8 mouse cellular contexts compared by ENCODE assay signal in genomic region chr17:46203078-46203477, GRCm38 (mm10). TPM values are rescaled to one million over a fixed set of nuclear protein-coding genes. Genes with fewer than 3 reads are reported as not detected.
DNase-seq lines count a peak whose midpoint lies in the region; ATAC-seq and TF ChIP-seq lines count a peak whose summit lies in the region.

No protein-coding gene starts in this region.

- DNase-seq in layer of hippocampus, adult 18-20 months (ENCODE audit: low spot score in 2 of 2): peak; percentile 32 to 35
- no peak for DNase-seq in layer of hippocampus, postnatal 36 days
- peak; percentile 59 for DNase-seq in NIH3T3 (ENCODE audit: low read depth)
- DNase-seq in forebrain, embryonic 14.5 days (ENCODE audit: low spot score): no peak
- peak; percentile 36 for DNase-seq in lung, postnatal 0 days (ENCODE audit: low spot score)
- peak; percentile 58 for DNase-seq in stomach, postnatal 0 days (ENCODE audit: low spot score)
- DNase-seq in cerebellum, adult 11-12 months: no peak

- H3K27ac ChIP-seq in forebrain, embryonic 14.5 days (ENCODE audit: low read depth, low read length): peak overlapping the region; percentile 70; the same call in 1 of the 2 replicates
- H3K27ac ChIP-seq in intestine, postnatal 0 days (ENCODE audit: low read depth, low read length): peak overlapping the region; percentile 70
- H3K27ac ChIP-seq in lung, postnatal 0 days (ENCODE audit: low read length): peak overlapping the region; percentile 62
- peak overlapping the region; percentile 85 for H3K27ac ChIP-seq in stomach, postnatal 0 days (replicated peaks)

- TF ChIP-seq CTCF in intestine, postnatal 0 days (IDR thresholded peaks at IDR 0.05; ENCODE audit: low read depth): no peak
- no peak for TF ChIP-seq CTCF in lung, postnatal 0 days (IDR thresholded peaks at IDR 0.05)
- no peak for TF ChIP-seq CTCF in stomach, postnatal 0 days (IDR thresholded peaks at IDR 0.05; ENCODE audit: low read depth)

- peak overlapping the region; percentile 88 for H3K9ac ChIP-seq in forebrain, embryonic 14.5 days (ENCODE audit: low read length)
- H3K9ac ChIP-seq in intestine, postnatal 0 days (ENCODE audit: low read depth, low read length): peak overlapping the region; percentile 86
- H3K9ac ChIP-seq in lung, postnatal 0 days (replicated peaks; ENCODE audit: low read depth): peak overlapping the region; percentile 67
- peak overlapping the region; percentile 83 for H3K9ac ChIP-seq in stomach, postnatal 0 days (ENCODE audit: low read length)

- peaks cover 34% of the 10 kb centered on the region for H3K36me3 ChIP-seq in forebrain, embryonic 14.5 days (ENCODE audit: control insufficient read depth, insufficient read depth, low read length)
- H3K36me3 ChIP-seq in intestine, postnatal 0 days (ENCODE audit: control insufficient read depth, insufficient read depth): peaks cover 29% of the 10 kb centered on the region
- H3K36me3 ChIP-seq in lung, postnatal 0 days (ENCODE audit: insufficient read depth, low read length): peaks cover 15% of the 10 kb centered on the region; the same call in 1 of the 2 replicates
- peaks cover 16% of the 10 kb centered on the region for H3K36me3 ChIP-seq in stomach, postnatal 0 days (ENCODE audit: control insufficient read depth, insufficient read depth, low read length)

- H3K27me3 ChIP-seq in forebrain, embryonic 14.5 days (replicated peaks; ENCODE audit: control insufficient read depth, insufficient read depth, low read length): no peaks in the 10 kb centered on the region
- no peaks in the 10 kb centered on the region for H3K27me3 ChIP-seq in intestine, postnatal 0 days (replicated peaks; ENCODE audit: control insufficient read depth, insufficient read depth, low read length)
- no peaks in the 10 kb centered on the region for H3K27me3 ChIP-seq in lung, postnatal 0 days (replicated peaks; ENCODE audit: insufficient read depth, low read length)
- H3K27me3 ChIP-seq in stomach, postnatal 0 days (ENCODE audit: control insufficient read depth, insufficient read depth, low read length): no peaks in the 10 kb centered on the region

- peaks cover 14% of the 10 kb centered on the region for H3K4me1 ChIP-seq in forebrain, embryonic 14.5 days (ENCODE audit: control insufficient read depth, insufficient read depth, low read length)
- no peaks in the 10 kb centered on the region; the same call in 1 of the 2 replicates for H3K4me1 ChIP-seq in intestine, postnatal 0 days (replicated peaks; ENCODE audit: control insufficient read depth, insufficient read depth, low read length)
- peaks cover 5% of the 10 kb centered on the region; the same call in 1 of the 2 replicates for H3K4me1 ChIP-seq in lung, postnatal 0 days (ENCODE audit: insufficient read depth, low read depth, low read length)
- no peaks in the 10 kb centered on the region for H3K4me1 ChIP-seq in stomach, postnatal 0 days (replicated peaks; ENCODE audit: control insufficient read depth, insufficient read depth)

- ATAC-seq in forebrain, embryonic 14.5 days: no peak
- peak; percentile 20; the same call in 1 of the 2 replicates for ATAC-seq in intestine, postnatal 0 days
- peak; percentile 25 for ATAC-seq in lung, postnatal 0 days
- ATAC-seq in stomach, postnatal 0 days (ENCODE audit: low FRiP score, low TSS enrichment): peak; percentile 37

- no peaks in the 10 kb centered on the region for H3K9me3 ChIP-seq in forebrain, embryonic 14.5 days (replicated peaks; ENCODE audit: control insufficient read depth, low read length)
- no peaks in the 10 kb centered on the region for H3K9me3 ChIP-seq in intestine, postnatal 0 days (ENCODE audit: control insufficient read depth)
- no peaks in the 10 kb centered on the region for H3K9me3 ChIP-seq in lung, postnatal 0 days (ENCODE audit: low read length)
- no peaks in the 10 kb centered on the region for H3K9me3 ChIP-seq in stomach, postnatal 0 days (ENCODE audit: control insufficient read depth, low read length)

- peak overlapping the region; percentile 82 for H3K4me3 ChIP-seq in forebrain, embryonic 14.5 days (ENCODE audit: low read depth, low read length)
- H3K4me3 ChIP-seq in intestine, postnatal 0 days (ENCODE audit: low read depth, low read length): peak overlapping the region; percentile 98
- H3K4me3 ChIP-seq in lung, postnatal 0 days (ENCODE audit: low read depth, low read length): peak overlapping the region; percentile 91
- peak overlapping the region; percentile 90 for H3K4me3 ChIP-seq in stomach, postnatal 0 days (ENCODE audit: low read depth, low read length)

- peak overlapping the region; percentile 81 for H3K4me2 ChIP-seq in forebrain, embryonic 14.5 days (ENCODE audit: low read length)
- peak overlapping the region; percentile 90 for H3K4me2 ChIP-seq in intestine, postnatal 0 days (replicated peaks; ENCODE audit: low read depth)
- peak overlapping the region; percentile 84 for H3K4me2 ChIP-seq in lung, postnatal 0 days (replicated peaks; ENCODE audit: low read depth, low read length)
- peak overlapping the region; percentile 86 for H3K4me2 ChIP-seq in stomach, postnatal 0 days (replicated peaks; ENCODE audit: low read depth)

- under 1% methylated on average over 20 of the region's 20 CpGs for WGBS in forebrain, embryonic 14.5 days
- 0% methylated on average over 20 of the region's 20 CpGs for WGBS in intestine, postnatal 0 days
- under 1% methylated on average over 20 of the region's 20 CpGs for WGBS in lung, postnatal 0 days
- under 1% methylated on average over 20 of the region's 20 CpGs for WGBS in stomach, postnatal 0 days

- no peak for TF ChIP-seq EP300 in lung, postnatal 0 days (IDR thresholded peaks at IDR 0.05)
- TF ChIP-seq EP300 in stomach, postnatal 0 days (optimal IDR thresholded peaks at IDR 0.05): no peak

RNA-seq across cellular contexts. Expression of gene Xpo5, which starts 0.5 kb away (rescaled TPM):
- 10 to 100 TPM; 46.6 to 47.2 TPM for total RNA-seq in layer of hippocampus, adult 18-20 months (2021)
- 10 to 100 TPM; 47.9 to 49.7 TPM for total RNA-seq in layer of hippocampus, postnatal 36 days (2021)
- 50.5 and 50.9 TPM in 2 replicates for polyA plus RNA-seq in forebrain, embryonic 14.5 days (2014; fragmentation: Nextera tagmentation; extraction: Ambion mirVana)
- 7.7 and 8.2 TPM in 2 replicates for polyA plus RNA-seq in intestine, postnatal 0 days (2015; fragmentation: Nextera tagmentation; extraction: Ambion mirVana)
- polyA plus RNA-seq in lung, postnatal 0 days (2015; fragmentation: Nextera tagmentation; extraction: Ambion mirVana): 14.8 and 16.2 TPM in 2 replicates
- 11.5 and 12.2 TPM in 2 replicates for polyA plus RNA-seq in stomach, postnatal 0 days (2015; fragmentation: Nextera tagmentation; extraction: Ambion mirVana)

RNA-seq across cellular contexts. Expression of gene Polh, which starts 0.6 kb away (rescaled TPM):
- total RNA-seq in layer of hippocampus, adult 18-20 months (2021): 1 to 10 TPM; 4.7 to 5.9 TPM
- 1 to 10 TPM; 5.5 to 5.8 TPM for total RNA-seq in layer of hippocampus, postnatal 36 days (2021)
- polyA plus RNA-seq in forebrain, embryonic 14.5 days (2014; fragmentation: Nextera tagmentation; extraction: Ambion mirVana): 4.5 and 6.3 TPM in 2 replicates
- polyA plus RNA-seq in intestine, postnatal 0 days (2015; fragmentation: Nextera tagmentation; extraction: Ambion mirVana): 4.7 and 5.7 TPM in 2 replicates
- 6.6 and 8.6 TPM in 2 replicates for polyA plus RNA-seq in lung, postnatal 0 days (2015; fragmentation: Nextera tagmentation; extraction: Ambion mirVana)
- polyA plus RNA-seq in stomach, postnatal 0 days (2015; fragmentation: Nextera tagmentation; extraction: Ambion mirVana): 7.5 and 8.0 TPM in 2 replicates

RNA-seq across cellular contexts. Expression of gene Gtpbp2, which starts 42.2 kb away (rescaled TPM):
- 100 to 1,000 TPM; 104 to 110 TPM for total RNA-seq in layer of hippocampus, adult 18-20 months (2021)
- total RNA-seq in layer of hippocampus, postnatal 36 days (2021): 100 to 1,000 TPM; 123 to 137 TPM
- 21.6 and 26.3 TPM in 2 replicates for polyA plus RNA-seq in forebrain, embryonic 14.5 days (2014; fragmentation: Nextera tagmentation; extraction: Ambion mirVana)
- polyA plus RNA-seq in intestine, postnatal 0 days (2015; fragmentation: Nextera tagmentation; extraction: Ambion mirVana): 22.2 and 28.3 TPM in 2 replicates
- 38.8 and 39.5 TPM in 2 replicates for polyA plus RNA-seq in lung, postnatal 0 days (2015; fragmentation: Nextera tagmentation; extraction: Ambion mirVana)
- 21.2 and 21.6 TPM in 2 replicates for polyA plus RNA-seq in stomach, postnatal 0 days (2015; fragmentation: Nextera tagmentation; extraction: Ambion mirVana)

RNA-seq across cellular contexts. Expression of gene Polr1c, which starts 44.8 kb away (rescaled TPM):
- 10 to 100 TPM; 36.0 to 38.5 TPM for total RNA-seq in layer of hippocampus, adult 18-20 months (2021)
- 10 to 100 TPM; 34.5 to 35.1 TPM for total RNA-seq in layer of hippocampus, postnatal 36 days (2021)
- polyA plus RNA-seq in forebrain, embryonic 14.5 days (2014; fragmentation: Nextera tagmentation; extraction: Ambion mirVana): 90.2 and 106 TPM in 2 replicates
- 32.1 and 32.3 TPM in 2 replicates for polyA plus RNA-seq in intestine, postnatal 0 days (2015; fragmentation: Nextera tagmentation; extraction: Ambion mirVana)
- polyA plus RNA-seq in lung, postnatal 0 days (2015; fragmentation: Nextera tagmentation; extraction: Ambion mirVana): 82.0 and 89.9 TPM in 2 replicates
- 47.7 and 48.0 TPM in 2 replicates for polyA plus RNA-seq in stomach, postnatal 0 days (2015; fragmentation: Nextera tagmentation; extraction: Ambion mirVana)

RNA-seq across cellular contexts. Expression of gene Yipf3, which starts 44.8 kb away (rescaled TPM):
- 10 to 100 TPM; 85.0 to 99.1 TPM for total RNA-seq in layer of hippocampus, adult 18-20 months (2021)
- total RNA-seq in layer of hippocampus, postnatal 36 days (2021): 10 to 100 TPM; 78.7 to 92.4 TPM
- 97.5 and 102 TPM in 2 replicates for polyA plus RNA-seq in forebrain, embryonic 14.5 days (2014; fragmentation: Nextera tagmentation; extraction: Ambion mirVana)
- polyA plus RNA-seq in intestine, postnatal 0 days (2015; fragmentation: Nextera tagmentation; extraction: Ambion mirVana): 111 and 119 TPM in 2 replicates
- polyA plus RNA-seq in lung, postnatal 0 days (2015; fragmentation: Nextera tagmentation; extraction: Ambion mirVana): 185 and 199 TPM in 2 replicates
- 119 and 125 TPM in 2 replicates for polyA plus RNA-seq in stomach, postnatal 0 days (2015; fragmentation: Nextera tagmentation; extraction: Ambion mirVana)

Comparison
In these comparisons a context has a peak if more than half of its experiments do, and no peak if none do; other contexts are left out.
1. DNase-seq: peak in layer of hippocampus, adult 18-20 months (2 of 2), NIH3T3 (single experiment), lung, postnatal 0 days (single experiment) and stomach, postnatal 0 days (single experiment); none in layer of hippocampus, postnatal 36 days (0 of 2), forebrain, embryonic 14.5 days (single experiment) and cerebellum, adult 11-12 months (single experiment).
2. Peak in every context shown above with its lines, with median percentiles within 50 percentile points of each other: H3K27ac ChIP-seq, H3K4me2 ChIP-seq, H3K4me3 ChIP-seq and H3K9ac ChIP-seq.